Mouse (Mus musculus) heart, adult 2 months (tissue): ENCODE measurements around the gene Pten.

Experiments used
- CTCF ChIP-seq: fragments of 200-600 bp; IDR thresholded peaks from 2 replicates; pipeline ENCODE4 v1.8.1; 2022; ENCODE audit warnings: antibody characterized with exemption, mild to moderate bottlenecking, moderate library complexity
- EP300 ChIP-seq: fragments of 200-500 bp; IDR thresholded peaks from 2 replicates; pipeline ENCODE4 v1.6.1; 2011; ENCODE audit warnings: low read depth, low read length, control low read depth; ENCODE audit not compliant: insufficient read depth
- POLR2A ChIP-seq: fragments of 200-500 bp; IDR thresholded peaks from 2 replicates; pipeline ENCODE4 v1.6.1; 2011; ENCODE audit warnings: mild to moderate bottlenecking, low read depth, low read length, control low read depth; ENCODE audit not compliant: insufficient read depth

- TF ChIP-seq CTCF (no peak), EP300 (no peak), POLR2A (no peak)
These were observed 69.3 kb downstream of the Pten start for GRCm38 (mm10) chr19:32826616-32827015.
